Mouse (Mus musculus) E14TG2a.4 (cell line): ENCODE measurements around the gene Smyd3.

Source experiments
- CTCF ChIP-seq: conservative IDR thresholded peaks from 2 replicates; pipeline ENCODE4 v1.5.1; 2014; ENCODE audit warnings: low read length
- NANOG ChIP-seq: IDR thresholded peaks from 2 replicates; pipeline ENCODE4 v1.6.1; 2014; ENCODE audit warnings: borderline replicate concordance, low read length, mixed read lengths

- TF ChIP-seq CTCF (no peak), NANOG (no peak)
These were observed 457.5 kb downstream of the Smyd3 start for GRCm38 (mm10) chr1:179060113-179060955.
